Mouse (Mus musculus) adrenal gland, adult 18-20 months (tissue): ENCODE results near the gene Pmfbp1. TPM values are rescaled to one million over a fixed set of nuclear protein-coding genes. Genes with fewer than 3 reads are reported as not detected.
"Not testable (repeated sequence)": the region's sequence is repeated elsewhere in the genome, so short reads cannot be mapped to it uniquely, and the experiment has no call there.

ENCODE experiments used
- DNase-seq, 2 experiments: peaks; one replicate each; pipeline ENCODE4 v3.0.0; 2021 to 2022; ENCODE audit warnings: low spot score in 2 of 2
- long read RNA-seq, 2 experiments: library from polyadenylated mRNA; stranded (forward); transcript quantifications; one replicate each; pipeline ENCODE4 v2.0.0; 2021
- total RNA-seq, 2 experiments: library from RNA; stranded (reverse); gene quantifications; 1 replicate in 1 of 2; 2 replicates in 1 of 2; pipeline ENCODE4 v1.2.3; 2021

The Pmfbp1 gene
- not detected for total RNA-seq
- long read RNA-seq, experiment 1 = 0 reads
- long read RNA-seq, experiment 2 = 0 reads

GRCm38 (mm10) chr8:109493727-109494126 is at the start of gene Pmfbp1:
Gene Pmfbp1, plus strand, starts transcription at chr8:109494027.
- DNase-seq = no peak

GRCm38 (mm10) chr8:109446896-109447295 is 46.9 kb upstream of the Pmfbp1 start:
- not testable (repeated sequence) for DNase-seq

DNA sequence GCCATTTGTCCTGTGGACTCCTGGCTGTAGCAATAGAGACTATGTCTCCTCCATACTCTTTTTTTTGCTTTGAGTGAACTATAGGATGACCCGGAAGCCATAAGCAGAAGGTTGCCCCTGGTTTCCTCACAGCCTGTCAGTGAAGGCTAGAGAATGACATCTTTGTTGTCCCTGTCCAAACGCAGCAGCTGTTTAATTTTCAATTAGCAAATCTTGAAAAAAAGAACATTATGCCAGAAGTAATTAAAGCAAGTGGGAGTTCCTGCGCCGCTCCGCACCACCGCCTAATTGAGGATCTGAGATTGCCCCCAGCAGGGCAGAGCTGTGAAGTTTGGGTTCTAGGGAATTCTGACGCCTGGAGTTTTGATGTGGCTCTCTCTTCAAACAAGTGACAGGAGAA is 42.8 kb upstream of the Pmfbp1 start:
- DNase-seq = no peak

DNA sequence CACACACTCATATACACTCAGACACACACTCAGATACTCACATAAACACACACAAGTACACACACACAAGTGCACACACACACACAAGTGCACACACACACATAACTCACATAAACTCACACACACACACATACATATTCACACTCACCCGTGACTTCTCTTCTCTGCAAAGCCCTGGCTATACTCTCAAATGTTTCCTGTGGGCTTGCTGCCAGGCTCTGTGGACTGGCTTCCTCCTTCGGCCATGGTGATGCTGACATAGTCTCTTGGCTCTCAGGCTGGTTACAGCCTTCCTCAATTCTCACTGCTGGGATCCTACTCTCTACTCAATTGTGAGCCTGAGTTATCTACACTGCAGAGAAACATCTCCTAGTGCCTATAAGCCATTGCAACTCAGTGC is 38.7 kb upstream of the Pmfbp1 start:
- no peak for DNase-seq

DNA sequence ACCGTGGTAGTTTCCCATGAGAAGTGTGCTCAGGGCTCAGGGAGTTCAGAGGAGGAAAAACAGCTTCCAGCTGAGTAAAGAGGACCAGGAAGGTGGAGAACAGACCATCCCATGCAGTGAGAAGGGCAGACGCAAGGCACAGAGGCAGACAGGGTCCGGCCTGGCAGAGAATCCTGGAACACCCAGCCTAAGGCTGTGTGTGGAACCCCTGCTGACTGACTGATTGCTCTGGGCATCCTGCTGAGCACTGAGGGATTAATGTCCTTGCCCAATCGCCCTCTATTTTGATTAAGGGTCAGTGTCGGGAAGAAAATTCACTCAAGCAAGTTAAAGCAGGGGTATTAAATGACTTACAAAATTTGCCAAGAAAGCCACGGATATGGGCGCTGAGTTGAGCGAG is 36.4 kb upstream of the Pmfbp1 start:
- DNase-seq = no peak

- no peak for DNase-seq
Measured at GRCm38 (mm10) chr8:109458580-109458979, 35.2 kb upstream of the Pmfbp1 start.

GRCm38 (mm10) chr8:109463075-109463474 is 30.8 kb upstream of the Pmfbp1 start:
- DNase-seq = no peak

GRCm38 (mm10) chr8:109463677-109464313 is 30.0 kb upstream of the Pmfbp1 start:
- no peak for DNase-seq

- no peak for DNase-seq
Measured at GRCm38 (mm10) chr8:109464451-109464891, 29.4 kb upstream of the Pmfbp1 start.

DNA sequence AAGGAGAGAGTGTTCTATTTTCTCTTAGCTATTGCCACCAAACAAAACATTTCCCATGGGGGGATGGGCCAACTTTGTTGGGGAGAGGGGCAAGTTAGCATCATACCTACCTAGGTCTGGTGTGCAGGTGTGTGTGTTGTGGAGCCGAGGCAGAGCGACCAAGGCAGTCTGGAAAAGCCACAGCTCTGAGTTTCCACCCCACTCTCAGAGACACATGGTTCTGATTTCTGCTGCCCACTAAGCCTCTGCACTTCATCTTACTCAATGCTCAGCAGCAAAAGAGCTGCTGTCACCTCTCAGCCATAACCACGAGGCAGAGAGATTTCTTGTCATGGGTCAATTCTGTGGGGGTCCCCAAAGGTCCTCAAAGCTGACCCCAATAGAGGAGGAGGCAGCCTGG is 28.8 kb upstream of the Pmfbp1 start:
- DNase-seq = no peak

DNA sequence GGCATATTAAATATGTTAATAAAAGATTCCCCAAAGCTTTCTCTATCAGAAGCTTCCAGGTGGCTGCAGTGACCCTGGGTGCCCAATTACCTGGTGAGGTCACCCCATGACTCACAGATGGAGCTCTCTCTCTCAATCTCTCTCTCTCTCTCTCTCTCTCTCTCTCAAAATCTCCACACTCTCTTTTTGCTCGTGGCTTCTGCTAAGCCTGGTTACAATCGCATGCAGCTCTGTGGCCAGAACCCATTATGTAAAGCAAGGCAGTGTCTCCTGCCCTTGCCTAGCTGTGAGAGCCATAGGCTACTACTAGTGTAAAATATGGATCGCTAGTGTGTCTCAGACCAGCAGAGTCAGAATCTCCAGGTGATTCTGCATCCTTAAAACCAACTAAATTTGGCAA is 28.1 kb upstream of the Pmfbp1 start:
- no peak for DNase-seq

- DNase-seq = no peak
Measured at GRCm38 (mm10) chr8:109467516-109467915, 26.3 kb upstream of the Pmfbp1 start.

- DNase-seq = no peak
Measured at GRCm38 (mm10) chr8:109468112-109468511, 25.7 kb upstream of the Pmfbp1 start.

GRCm38 (mm10) chr8:109471876-109472275 is 22.0 kb upstream of the Pmfbp1 start:
- no peak for DNase-seq

DNA sequence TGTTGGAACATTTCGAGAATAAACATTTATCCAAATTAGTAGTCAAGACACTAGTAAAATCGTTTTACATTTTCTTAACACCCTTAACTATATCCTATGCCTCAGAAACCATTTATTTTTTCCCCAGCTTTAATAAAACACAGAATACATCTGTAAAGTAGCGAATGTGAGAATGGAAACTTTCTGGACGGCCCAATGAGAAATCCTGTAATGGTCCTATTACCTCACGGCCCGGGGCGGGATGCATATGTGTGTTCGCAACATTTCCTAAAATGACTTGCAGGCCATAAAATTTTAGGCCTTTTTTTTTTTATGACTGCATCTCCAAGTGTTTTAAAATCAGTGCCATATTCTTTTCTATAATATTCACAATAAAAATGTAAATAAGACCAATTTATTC is 21.4 kb upstream of the Pmfbp1 start:
- DNase-seq = no peak

DNA sequence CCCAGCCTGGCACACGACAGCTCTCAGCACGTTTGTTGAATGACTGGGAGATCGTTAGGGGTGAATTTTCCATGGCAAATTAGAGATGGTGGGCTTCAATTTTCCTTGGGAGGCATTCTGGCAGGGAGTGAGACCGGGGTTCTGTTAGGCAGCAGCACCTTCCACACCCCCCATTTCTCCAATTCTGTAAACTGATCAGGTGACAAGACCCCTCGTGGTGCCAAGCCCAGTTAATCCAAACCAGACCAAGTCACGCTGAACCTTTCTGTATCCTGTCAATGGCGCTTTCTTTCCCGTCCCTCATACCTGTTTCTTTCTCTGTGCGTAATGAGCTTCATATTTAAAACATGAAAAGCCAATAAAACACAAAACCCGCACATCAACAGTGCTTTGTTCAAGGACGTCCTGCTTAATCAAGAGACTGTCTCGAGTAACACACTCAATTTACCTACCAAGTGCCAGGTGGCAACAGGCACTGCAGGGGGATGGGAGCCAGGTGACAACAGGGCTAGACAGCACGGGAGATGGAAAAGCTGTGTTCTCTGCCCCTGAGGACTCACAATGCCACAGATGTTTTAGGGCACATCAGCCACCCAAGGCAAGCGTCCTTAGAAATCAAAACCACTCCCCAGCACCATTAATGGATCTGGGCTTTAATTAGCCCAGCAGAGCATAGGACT is 19.2 kb upstream of the Pmfbp1 start:
- no peak for DNase-seq

GRCm38 (mm10) chr8:109475436-109475835 is 18.4 kb upstream of the Pmfbp1 start:
- no peak for DNase-seq

DNA sequence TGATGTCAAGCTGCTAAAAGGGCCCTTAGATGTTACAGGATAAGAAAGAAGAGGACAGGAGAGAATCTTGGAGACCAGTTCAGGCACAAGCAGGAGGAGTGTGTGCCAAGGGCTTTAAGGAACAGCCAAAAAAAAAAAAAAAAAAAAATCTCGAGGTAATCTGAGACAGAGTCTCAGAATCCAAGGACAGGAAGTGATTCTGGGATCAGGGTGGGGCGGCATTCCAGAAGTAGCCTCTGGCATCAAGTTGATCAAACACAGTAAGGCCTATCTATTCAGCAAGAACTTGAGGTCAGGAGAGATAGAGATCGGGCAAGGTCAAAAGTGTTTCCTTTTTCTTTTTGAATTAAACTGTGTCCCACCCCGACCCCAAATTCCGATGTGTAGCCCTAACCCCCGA is 15.2 kb upstream of the Pmfbp1 start:
- DNase-seq = no peak

GRCm38 (mm10) chr8:109484741-109485140 is 9.1 kb upstream of the Pmfbp1 start:
- no peak for DNase-seq

- DNase-seq = no peak
Measured at GRCm38 (mm10) chr8:109485530-109485929, 8.3 kb upstream of the Pmfbp1 start.

DNA sequence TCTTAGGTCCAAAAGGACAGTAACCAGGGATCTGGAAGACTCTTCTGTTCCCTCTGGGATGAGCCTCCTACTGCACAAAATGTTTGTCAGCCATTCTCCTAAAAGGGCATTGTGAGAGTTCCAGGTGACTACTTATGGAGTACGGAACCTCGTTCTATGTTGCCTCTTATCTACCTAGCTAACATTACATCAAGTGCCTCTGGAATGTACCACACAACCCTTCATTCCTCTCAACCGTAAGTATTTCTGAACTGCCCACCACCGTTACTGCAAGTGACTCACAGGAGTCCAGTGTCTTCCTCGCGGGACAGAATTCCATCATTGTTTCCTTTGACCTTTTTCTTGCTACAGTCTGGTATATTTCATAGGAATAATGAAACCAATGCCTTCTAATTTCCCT is 1.0 kb upstream of the Pmfbp1 start:
- DNase-seq = no peak

- no peak for DNase-seq
Measured at GRCm38 (mm10) chr8:109494601-109495000, 774 bp downstream of the Pmfbp1 start.

GRCm38 (mm10) chr8:109497431-109497830 is 3.6 kb downstream of the Pmfbp1 start:
- no peak for DNase-seq
